Mouse (Mus musculus): ENCODE measurements at regions not wholly inside any gene's neighbourhood (a gene's known extent, or its start where the extent isn't known, plus 50 kb on each side); places are given as distances from the start of the nearest gene placed in this dataset.
A peak's percentile ranks its signal among the peaks of the same experiment; 100 is the strongest.

GRCm38 (mm10) chr7:71524119-71524518 lies 172.8 kb upstream of the Gm10295 start:
- no peaks in the 10 kb centered on the region for H3K9me3 ChIP-seq (ENCODE audit: control insufficient read depth, low read length)
- no peak overlapping the region for H3K9ac ChIP-seq (ENCODE audit: low read depth, low read length)
- no peaks in the 10 kb centered on the region for H3K4me1 ChIP-seq (replicated peaks; ENCODE audit: control insufficient read depth, insufficient read depth, low read length)
- H3K4me3 ChIP-seq (ENCODE audit: low read depth, low read length) = no peak overlapping the region
- 72% methylated on average over 2 of the region's 2 CpGs for WGBS
- H3K27me3 ChIP-seq (replicated peaks; ENCODE audit: control insufficient read depth, insufficient read depth, low read length) = no peaks in the 10 kb centered on the region
- DNase-seq (ENCODE audit: low spot score) (no peak), ATAC-seq (replicated peaks; ENCODE audit: low FRiP score) (no peak)
- no peaks in the 10 kb centered on the region for H3K36me3 ChIP-seq (ENCODE audit: control insufficient read depth, insufficient read depth, low read length)
- no peak overlapping the region for H3K27ac ChIP-seq (ENCODE audit: low read depth, low read length)
- H3K4me2 ChIP-seq = no peak overlapping the region

- DNase-seq (ENCODE audit: low spot score) (no peak), ATAC-seq (replicated peaks; ENCODE audit: low FRiP score) (no peak)
- H3K9ac ChIP-seq (ENCODE audit: low read depth, low read length) = no peak overlapping the region
- H3K4me2 ChIP-seq = no peak overlapping the region
- H3K27ac ChIP-seq (ENCODE audit: low read depth, low read length) = no peak overlapping the region
- WGBS = 68% methylated on average over 3 of the region's 3 CpGs
- no peaks in the 10 kb centered on the region for H3K9me3 ChIP-seq (ENCODE audit: control insufficient read depth, low read length)
- H3K36me3 ChIP-seq (ENCODE audit: control insufficient read depth, insufficient read depth, low read length) = no peaks in the 10 kb centered on the region
- no peaks in the 10 kb centered on the region for H3K27me3 ChIP-seq (replicated peaks; ENCODE audit: control insufficient read depth, insufficient read depth, low read length)
- no peak overlapping the region for H3K4me3 ChIP-seq (ENCODE audit: low read depth, low read length)
- H3K4me1 ChIP-seq (replicated peaks; ENCODE audit: control insufficient read depth, insufficient read depth, low read length) = no peaks in the 10 kb centered on the region
These were observed 156.1 kb upstream of the Gm10295 start for GRCm38 (mm10) chr7:71507379-71507778.

- H3K9ac ChIP-seq (ENCODE audit: low read depth, low read length) = no peak overlapping the region
- H3K27me3 ChIP-seq (replicated peaks; ENCODE audit: control insufficient read depth, insufficient read depth, low read length) = no peaks in the 10 kb centered on the region
- H3K4me1 ChIP-seq (replicated peaks; ENCODE audit: control insufficient read depth, insufficient read depth, low read length) = no peaks in the 10 kb centered on the region
- no peak for DNase-seq (ENCODE audit: low spot score)
- 25% methylated on average over 6 of the region's 6 CpGs for WGBS
- no peak overlapping the region for H3K4me2 ChIP-seq
- H3K9me3 ChIP-seq (ENCODE audit: control insufficient read depth, low read length) = no peaks in the 10 kb centered on the region
- ATAC-seq (replicated peaks; ENCODE audit: low FRiP score) = no peak
- H3K27ac ChIP-seq (ENCODE audit: low read depth, low read length) = no peak overlapping the region
- no peak overlapping the region for H3K4me3 ChIP-seq (ENCODE audit: low read depth, low read length)
- H3K36me3 ChIP-seq (ENCODE audit: control insufficient read depth, insufficient read depth, low read length) = no peaks in the 10 kb centered on the region
These were observed 149.4 kb upstream of the Gm10295 start for GRCm38 (mm10) chr7:71500719-71501118.

- no peaks in the 10 kb centered on the region for H3K9me3 ChIP-seq (ENCODE audit: control insufficient read depth, low read length)
- no peak overlapping the region for H3K4me2 ChIP-seq
- no peak for ATAC-seq (replicated peaks; ENCODE audit: low FRiP score)
- no peaks in the 10 kb centered on the region for H3K27me3 ChIP-seq (replicated peaks; ENCODE audit: control insufficient read depth, insufficient read depth, low read length)
- H3K27ac ChIP-seq (ENCODE audit: low read depth, low read length) = no peak overlapping the region
- no peak for DNase-seq (ENCODE audit: low spot score)
- no peak overlapping the region for H3K4me3 ChIP-seq (ENCODE audit: low read depth, low read length)
- no peaks in the 10 kb centered on the region for H3K36me3 ChIP-seq (ENCODE audit: control insufficient read depth, insufficient read depth, low read length)
- no peak overlapping the region for H3K9ac ChIP-seq (ENCODE audit: low read depth, low read length)
- no peaks in the 10 kb centered on the region for H3K4me1 ChIP-seq (replicated peaks; ENCODE audit: control insufficient read depth, insufficient read depth, low read length)
- 58% methylated on average over 7 of the region's 7 CpGs for WGBS
These were observed 146.8 kb upstream of the Gm10295 start for GRCm38 (mm10) chr7:71498123-71498522.

GRCm38 (mm10) chr7:71491128-71491527 lies 139.8 kb upstream of the Gm10295 start:
- no peaks in the 10 kb centered on the region for H3K36me3 ChIP-seq (ENCODE audit: control insufficient read depth, insufficient read depth, low read length)
- WGBS = 62% methylated on average over 4 of the region's 4 CpGs
- no peak overlapping the region for H3K9ac ChIP-seq (ENCODE audit: low read depth, low read length)
- no peaks in the 10 kb centered on the region for H3K27me3 ChIP-seq (replicated peaks; ENCODE audit: control insufficient read depth, insufficient read depth, low read length)
- H3K4me2 ChIP-seq = no peak overlapping the region
- H3K27ac ChIP-seq (ENCODE audit: low read depth, low read length) = no peak overlapping the region
- DNase-seq (ENCODE audit: low spot score) = no peak
- no peak overlapping the region for H3K4me3 ChIP-seq (ENCODE audit: low read depth, low read length)
- no peaks in the 10 kb centered on the region for H3K4me1 ChIP-seq (replicated peaks; ENCODE audit: control insufficient read depth, insufficient read depth, low read length)
- H3K9me3 ChIP-seq (ENCODE audit: control insufficient read depth, low read length) = no peaks in the 10 kb centered on the region
- no peak for ATAC-seq (replicated peaks; ENCODE audit: low FRiP score)

- no peak overlapping the region for H3K4me3 ChIP-seq (ENCODE audit: low read depth, low read length)
- DNase-seq (ENCODE audit: low spot score) (no peak), ATAC-seq (replicated peaks; ENCODE audit: low FRiP score) (no peak)
- no peak overlapping the region for H3K9ac ChIP-seq (ENCODE audit: low read depth, low read length)
- no peaks in the 10 kb centered on the region for H3K9me3 ChIP-seq (ENCODE audit: control insufficient read depth, low read length)
- H3K36me3 ChIP-seq (ENCODE audit: control insufficient read depth, insufficient read depth, low read length) = no peaks in the 10 kb centered on the region
- no peak overlapping the region for H3K27ac ChIP-seq (ENCODE audit: low read depth, low read length)
- no peak overlapping the region for H3K4me2 ChIP-seq
- WGBS = 90% methylated on average over 7 of the region's 7 CpGs
- no peaks in the 10 kb centered on the region for H3K27me3 ChIP-seq (replicated peaks; ENCODE audit: control insufficient read depth, insufficient read depth, low read length)
- H3K4me1 ChIP-seq (replicated peaks; ENCODE audit: control insufficient read depth, insufficient read depth, low read length) = no peaks in the 10 kb centered on the region
These were observed 136.8 kb upstream of the Gm10295 start for GRCm38 (mm10) chr7:71488016-71488650.

GRCm38 (mm10) chr7:71475383-71475782 lies 124.1 kb upstream of the Gm10295 start:
- Histone ChIP-seq H3K9ac (ENCODE audit: low read depth, low read length) (no peak overlapping the region), H3K4me1 (replicated peaks; ENCODE audit: control insufficient read depth, insufficient read depth, low read length) (peaks cover 7% of the 10 kb centered on the region; the same call in 1 of the 2 replicates), H3K9me3 (ENCODE audit: control insufficient read depth, low read length) (no peaks in the 10 kb centered on the region), H3K27me3 (replicated peaks; ENCODE audit: control insufficient read depth, insufficient read depth, low read length) (no peaks in the 10 kb centered on the region), H3K27ac (ENCODE audit: low read depth, low read length) (no peak overlapping the region), H3K4me2 (no peak overlapping the region), H3K4me3 (ENCODE audit: low read depth, low read length) (no peak overlapping the region), H3K36me3 (ENCODE audit: control insufficient read depth, insufficient read depth, low read length) (no peaks in the 10 kb centered on the region)
- no peak for ATAC-seq (replicated peaks; ENCODE audit: low FRiP score)
- 76% methylated on average over 4 of the region's 4 CpGs for WGBS
- DNase-seq (ENCODE audit: low spot score) = no peak

GRCm38 (mm10) chr7:71472384-71473141 lies 121.3 kb upstream of the Gm10295 start:
- no peak overlapping the region for H3K9ac ChIP-seq (ENCODE audit: low read depth, low read length)
- no peak overlapping the region; the same call in 1 of the 2 replicates for H3K4me2 ChIP-seq

More at GRCm38 (mm10) chr7:71472384-71473141, 121.3 kb upstream of the Gm10295 start:
- ATAC-seq (replicated peaks; ENCODE audit: low FRiP score) (no peak), DNase-seq (ENCODE audit: low spot score) (no peak)
- no peaks in the 10 kb centered on the region for H3K36me3 ChIP-seq (ENCODE audit: control insufficient read depth, insufficient read depth, low read length)
- peaks cover 9% of the 10 kb centered on the region; the same call in 1 of the 2 replicates for H3K4me1 ChIP-seq (replicated peaks; ENCODE audit: control insufficient read depth, insufficient read depth, low read length)
- no peak overlapping the region for H3K4me3 ChIP-seq (ENCODE audit: low read depth, low read length)
- 62% methylated on average over 12 of the region's 12 CpGs for WGBS
- H3K27me3 ChIP-seq (replicated peaks; ENCODE audit: control insufficient read depth, insufficient read depth, low read length) = no peaks in the 10 kb centered on the region
- H3K9me3 ChIP-seq (ENCODE audit: control insufficient read depth, low read length) = no peaks in the 10 kb centered on the region
- H3K27ac ChIP-seq (ENCODE audit: low read depth, low read length) = peak overlapping the region; percentile 55
